Mouse (Mus musculus) intestine, postnatal 0 days (tissue): ENCODE results near the gene Tedc2. TPM values are rescaled to one million over a fixed set of nuclear protein-coding genes. Genes with fewer than 3 reads are reported as not detected.
A peak's percentile ranks its signal among the peaks of the same experiment; 100 is the strongest.

Experiments
- ATAC-seq: fragments of 200-750 bp; cut with Nextera tagmentation; 2 replicates; pipeline ENCODE4 v1.8.0; 2017; ENCODE audit warnings: mild to moderate bottlenecking, moderate TSS enrichment, moderate library complexity
- H3K27ac ChIP-seq: fragments of 300-500 bp; sonication (generic); 2 replicates; pipeline ENCODE4 v1.5.1; 2014; ENCODE audit warnings: mild to moderate bottlenecking, low read depth, low read length, moderate library complexity
- H3K27me3 ChIP-seq: fragments of 300-500 bp; sonication (generic); replicated peaks from 2 replicates; pipeline ENCODE4 v1.6.1; 2014; ENCODE audit warnings: low read length, mixed read lengths; ENCODE audit not compliant: control insufficient read depth, insufficient read depth
- H3K36me3 ChIP-seq: fragments of 300-500 bp; sonication (generic); 2 replicates; pipeline ENCODE4 v1.6.1; 2014; ENCODE audit warnings: mild to moderate bottlenecking, moderate library complexity; ENCODE audit not compliant: control insufficient read depth, insufficient read depth
- H3K4me1 ChIP-seq: fragments of 300-500 bp; sonication (generic); replicated peaks from 2 replicates; pipeline ENCODE4 v1.6.1; 2014; ENCODE audit warnings: antibody characterized with exemption, low read length, mixed read lengths; ENCODE audit not compliant: control insufficient read depth, insufficient read depth
- H3K4me2 ChIP-seq: fragments of 300-500 bp; sonication (generic); replicated peaks from 2 replicates; pipeline ENCODE4 v1.6.1; 2014; ENCODE audit warnings: low read depth, mild to moderate bottlenecking, moderate library complexity
- H3K4me3 ChIP-seq: fragments of 300-500 bp; sonication (generic); 2 replicates; pipeline ENCODE4 v1.5.1; 2014; ENCODE audit warnings: low read depth, low read length
- H3K9ac ChIP-seq: fragments of 300-500 bp; sonication (generic); 2 replicates; pipeline ENCODE4 v1.6.1; 2014; ENCODE audit warnings: mild to moderate bottlenecking, low read depth, low read length
- H3K9me3 ChIP-seq: fragments of 300-500 bp; sonication (generic); 2 replicates; pipeline ENCODE4 v1.6.1; 2016; ENCODE audit warnings: mixed run types; ENCODE audit not compliant: control insufficient read depth
- CTCF ChIP-seq: sonication (generic); IDR thresholded peaks from 2 replicates; pipeline ENCODE4 v1.5.1; 2016; ENCODE audit warnings: low read depth, mild to moderate bottlenecking, control low read depth, antibody characterized with exemption, moderate library complexity
- WGBS: fragments of 180-500 bp; shearing (Covaris S2); extraction: QIAGEN DNeasy Blood & Tissue Kit; methylation state at CpG from one replicate; pipeline ENCODE4 v1.1.7; 2014; 5-methylcytosine and 5-hydroxymethylcytosine counted together
- polyA plus RNA-seq: library from polyadenylated mRNA; unstranded; fragments of >200 nt; fragmentation: Nextera tagmentation; extraction: Ambion mirVana; gene quantifications from 2 replicates; pipeline ENCODE4 v1.2.1, GENCODE M21; 2015

The Tedc2 gene
- polyA plus RNA-seq, 1 experiment from 2014 or later: 7.3 TPM

- TF ChIP-seq CTCF: no peak
- no peak overlapping the region for H3K9ac ChIP-seq
- ATAC-seq: no peak
- no peak overlapping the region for H3K4me3 ChIP-seq
- H3K27ac ChIP-seq: no peak overlapping the region
- H3K4me1 ChIP-seq: peaks cover 16% of the 10 kb centered on the region
- 74% methylated on average over 3 of the region's 3 CpGs for WGBS
- H3K36me3 ChIP-seq: no peaks in the 10 kb centered on the region; the same call in 1 of the 2 replicates
- no peak overlapping the region for H3K4me2 ChIP-seq
- H3K27me3 ChIP-seq: peaks cover 14% of the 10 kb centered on the region; the same call in 1 of the 2 replicates
- H3K9me3 ChIP-seq: no peaks in the 10 kb centered on the region
Observed at GRCm38 (mm10) chr17:24209916-24210240, 10.8 kb downstream of the Tedc2 start.

- H3K36me3 ChIP-seq: no peaks in the 10 kb centered on the region; the same call in 1 of the 2 replicates
- peak within 1 kb of the TSS; percentile 30 for H3K4me3 ChIP-seq
- no peaks in the 10 kb centered on the region for H3K9me3 ChIP-seq
- no peak for ATAC-seq
- 5% methylated on average over 33 of the region's 43 CpGs for WGBS
- H3K4me1 ChIP-seq: peaks cover 19% of the 10 kb centered on the region
- TF ChIP-seq CTCF: no peak
- peak within 1 kb of the TSS; percentile 23 for H3K9ac ChIP-seq
- H3K27ac ChIP-seq: peak within 1 kb of the TSS; percentile 46; the same call in 1 of the 2 replicates
- H3K4me2 ChIP-seq: peak within 1 kb of the TSS; percentile 67
- H3K27me3 ChIP-seq: peaks cover 14% of the 10 kb centered on the region; the same call in 1 of the 2 replicates
Observed at GRCm38 (mm10) chr17:24209043-24209915, 11.4 kb downstream of the Tedc2 start, which contains the start of gene Ntn3. Gene Ntn3 (minus strand): TSS chr17:24209531.

- ATAC-seq: no peak
- no peak for TF ChIP-seq CTCF
- Histone ChIP-seq H3K9ac (peak overlapping the region; percentile 23), H3K27me3 (peaks cover 14% of the 10 kb centered on the region; the same call in 1 of the 2 replicates), H3K4me2 (peak overlapping the region; percentile 67), H3K27ac (peak overlapping the region; percentile 46; the same call in 1 of the 2 replicates), H3K4me3 (peak overlapping the region; percentile 30), H3K36me3 (no peaks in the 10 kb centered on the region; the same call in 1 of the 2 replicates), H3K4me1 (peaks cover 20% of the 10 kb centered on the region), H3K9me3 (no peaks in the 10 kb centered on the region)
- WGBS: 11% methylated on average over 29 of the region's 29 CpGs
Observed at GRCm38 (mm10) chr17:24208641-24209042, 12.0 kb downstream of the Tedc2 start.

- Histone ChIP-seq H3K9me3 (no peaks in the 10 kb centered on the region), H3K36me3 (no peaks in the 10 kb centered on the region; the same call in 1 of the 2 replicates), H3K9ac (no peak overlapping the region), H3K4me1 (peaks cover 20% of the 10 kb centered on the region), H3K27me3 (peaks cover 14% of the 10 kb centered on the region; the same call in 1 of the 2 replicates), H3K4me2 (peak overlapping the region; percentile 67), H3K27ac (no peak overlapping the region), H3K4me3 (no peak overlapping the region; the same call in 1 of the 2 replicates)
- ATAC-seq: no peak
- WGBS: 70% methylated on average over 34 of the region's 34 CpGs
- no peak for TF ChIP-seq CTCF
Observed at GRCm38 (mm10) chr17:24207768-24208640, 12.6 kb downstream of the Tedc2 start.

- Histone ChIP-seq H3K9me3 (no peaks in the 10 kb centered on the region), H3K27me3 (peaks cover 10% of the 10 kb centered on the region; the same call in 1 of the 2 replicates), H3K4me1 (peaks cover 15% of the 10 kb centered on the region), H3K36me3 (no peaks in the 10 kb centered on the region; the same call in 1 of the 2 replicates), H3K4me3 (peak overlapping the region; percentile 21), H3K4me2 (peak overlapping the region; percentile 97), H3K27ac (no peak overlapping the region), H3K9ac (no peak overlapping the region)
- ATAC-seq: no peak
- TF ChIP-seq CTCF: peak; percentile 53
- 8% methylated on average over 62 of the region's 62 CpGs for WGBS
Observed at GRCm38 (mm10) chr17:24206451-24207351, 13.9 kb downstream of the Tedc2 start.
